ENCODE assay signal across 22 mouse cellular contexts in the genomic region with DNA sequence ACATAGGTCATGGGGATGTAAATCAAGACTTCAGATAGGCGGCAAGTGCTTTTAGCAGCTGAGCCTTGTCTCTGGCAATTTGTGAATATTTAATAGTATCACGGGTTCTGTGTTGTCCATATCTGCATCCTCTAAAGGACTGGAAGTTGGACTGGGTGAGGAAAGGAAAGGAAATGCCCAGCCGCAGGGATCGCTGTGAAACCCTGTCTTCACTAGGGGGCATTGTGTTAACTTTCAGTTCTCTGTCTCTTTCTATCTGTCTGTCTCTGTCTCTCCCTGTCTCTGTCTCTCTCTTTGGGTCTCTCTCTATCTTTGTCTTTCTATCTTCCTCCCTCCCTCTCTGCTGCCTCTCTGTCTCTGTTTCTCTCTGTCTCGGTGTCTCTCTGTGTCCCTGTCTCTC.
A peak's percentile ranks its signal among the peaks of the same experiment; 100 is the strongest.
DNase-seq lines count a peak whose midpoint lies in the region; ATAC-seq and TF ChIP-seq lines count a peak whose summit lies in the region.
"Had no signal": no experiment of that assay in that cellular context is flagged by ENCODE, and none has a peak within 500 bp of the region (broad histone marks: within the 10 kb centered on the region; RNA-seq: fewer than 3 reads in every experiment).

No protein-coding gene starts in this region.

- peak overlapping the region; percentile 58 for H3K27ac ChIP-seq in heart, embryonic 12.5 days (ENCODE audit: poor library complexity, severe bottlenecking)
- H3K27ac ChIP-seq in intestine, postnatal 0 days (ENCODE audit: low read depth, low read length): no peak overlapping the region
- no peak overlapping the region for H3K27ac ChIP-seq in intestine, embryonic 15.5 days
- H3K27ac ChIP-seq in midbrain, embryonic 11.5 days (ENCODE audit: low read depth, low read length): no peak overlapping the region
- no peak overlapping the region for H3K27ac ChIP-seq in midbrain, embryonic 13.5 days
- H3K27ac ChIP-seq in stomach, postnatal 0 days (replicated peaks): no peak overlapping the region
- H3K27ac ChIP-seq in thymus, adult 2 months (ENCODE audit: control insufficient read depth, insufficient read depth, low read length): no peak overlapping the region
- H3K27ac ChIP-seq: embryonic facial prominence, embryonic 12.5 days; limb, embryonic 13.5 days; lung, embryonic 15.5 days; macrophage; neural tube, embryonic 13.5 days had no signal

- WGBS in heart, embryonic 12.5 days: 40% methylated on average over 5 of the region's 5 CpGs
- 76% methylated on average over 5 of the region's 5 CpGs for WGBS in intestine, postnatal 0 days
- WGBS in intestine, embryonic 15.5 days: 78% methylated on average over 5 of the region's 5 CpGs
- 69% methylated on average over 5 of the region's 5 CpGs for WGBS in midbrain, embryonic 11.5 days
- 67% methylated on average over 5 of the region's 5 CpGs for WGBS in midbrain, embryonic 13.5 days
- WGBS in stomach, postnatal 0 days: 80% methylated on average over 5 of the region's 5 CpGs
- WGBS in thymus, adult 2 months: 85% methylated on average over 5 of the region's 5 CpGs

- no peak for ATAC-seq in heart, embryonic 12.5 days (ENCODE audit: insufficient number of reproducible peaks, low FRiP score)
- ATAC-seq in intestine, postnatal 0 days: no peak
- no peak for ATAC-seq in intestine, embryonic 15.5 days
- ATAC-seq in midbrain, embryonic 11.5 days (ENCODE audit: low FRiP score): no peak
- ATAC-seq in midbrain, embryonic 13.5 days: no peak
- no peak for ATAC-seq in stomach, postnatal 0 days (ENCODE audit: low FRiP score, low TSS enrichment)
- ATAC-seq: forebrain, embryonic 14.5 days; inflammation-experienced regulatory T-cells, adult 6 months had no signal

- no peak for TF ChIP-seq POLR2A in thymus, adult 2 months (IDR thresholded peaks at IDR 0.05; ENCODE audit: control insufficient read depth, extremely low read depth, insufficient read depth, low read length, poor library complexity)

- DNase-seq in heart, adult 11 months: no peak
- DNase-seq in midbrain, embryonic 11.5 days (ENCODE audit: low spot score, missing footprints): peak; percentile 78
- no peak for DNase-seq in stomach, postnatal 0 days (ENCODE audit: low spot score)
- no peak for DNase-seq in thymus, adult 2 months
- DNase-seq: adrenal gland, adult 2 months; B cell, adult 2 months; cerebellum, adult 8-10 months; gastrocnemius, postnatal 25 days; kidney, postnatal 4 days; midbrain, embryonic 14.5 days; thymus, postnatal 4 days had no signal

- no peak overlapping the region for H3K9ac ChIP-seq in heart, embryonic 12.5 days
- no peak overlapping the region for H3K9ac ChIP-seq in intestine, postnatal 0 days (ENCODE audit: low read depth, low read length)
- no peak overlapping the region for H3K9ac ChIP-seq in intestine, embryonic 15.5 days
- H3K9ac ChIP-seq in midbrain, embryonic 11.5 days (ENCODE audit: low read length): no peak overlapping the region
- H3K9ac ChIP-seq in midbrain, embryonic 13.5 days (replicated peaks): no peak overlapping the region
- H3K9ac ChIP-seq in stomach, postnatal 0 days (ENCODE audit: low read length): no peak overlapping the region
- H3K9ac ChIP-seq: embryonic facial prominence, embryonic 12.5 days; limb, embryonic 13.5 days; lung, embryonic 15.5 days; neural tube, embryonic 13.5 days had no signal

- H3K4me2 ChIP-seq in heart, embryonic 12.5 days: peak overlapping the region; percentile 24
- H3K4me2 ChIP-seq in intestine, postnatal 0 days (replicated peaks; ENCODE audit: low read depth): no peak overlapping the region
- no peak overlapping the region for H3K4me2 ChIP-seq in intestine, embryonic 15.5 days (replicated peaks)
- H3K4me2 ChIP-seq in midbrain, embryonic 11.5 days: no peak overlapping the region
- no peak overlapping the region for H3K4me2 ChIP-seq in midbrain, embryonic 13.5 days (replicated peaks)
- H3K4me2 ChIP-seq in stomach, postnatal 0 days (replicated peaks; ENCODE audit: low read depth): no peak overlapping the region
- H3K4me2 ChIP-seq: embryonic facial prominence, embryonic 12.5 days; limb, embryonic 13.5 days; lung, embryonic 15.5 days; neural tube, embryonic 13.5 days had no signal

- peak; percentile 44 for TF ChIP-seq CTCF in intestine, postnatal 0 days (IDR thresholded peaks at IDR 0.05; ENCODE audit: low read depth)
- TF ChIP-seq CTCF in stomach, postnatal 0 days (IDR thresholded peaks at IDR 0.05; ENCODE audit: low read depth): peak; percentile 27; the same call in 1 of the 2 replicates
- no peak for TF ChIP-seq CTCF in thymus, adult 2 months (IDR thresholded peaks at IDR 0.05; ENCODE audit: borderline replicate concordance, control insufficient read depth, extremely low read depth, insufficient read depth, low read length, poor library complexity)

- H3K4me3 ChIP-seq in heart, embryonic 12.5 days: no peak overlapping the region
- no peak overlapping the region for H3K4me3 ChIP-seq in intestine, postnatal 0 days (ENCODE audit: low read depth, low read length)
- no peak overlapping the region for H3K4me3 ChIP-seq in intestine, embryonic 15.5 days (replicated peaks)
- H3K4me3 ChIP-seq in midbrain, embryonic 11.5 days (ENCODE audit: low read depth, low read length): no peak overlapping the region
- H3K4me3 ChIP-seq in midbrain, embryonic 13.5 days (replicated peaks): no peak overlapping the region
- H3K4me3 ChIP-seq in stomach, postnatal 0 days (ENCODE audit: low read depth, low read length): no peak overlapping the region
- H3K4me3 ChIP-seq in thymus, adult 2 months (ENCODE audit: control insufficient read depth, insufficient read depth, low read length): no peak overlapping the region
- H3K4me3 ChIP-seq: embryonic facial prominence, embryonic 12.5 days; limb, embryonic 13.5 days; lung, embryonic 15.5 days; neural tube, embryonic 13.5 days had no signal

- H3K27me3 ChIP-seq in heart, embryonic 12.5 days (replicated peaks): no peaks in the 10 kb centered on the region
- H3K27me3 ChIP-seq in intestine, postnatal 0 days (replicated peaks; ENCODE audit: control insufficient read depth, insufficient read depth, low read length): no peaks in the 10 kb centered on the region
- H3K27me3 ChIP-seq in intestine, embryonic 15.5 days (replicated peaks): no peaks in the 10 kb centered on the region
- no peaks in the 10 kb centered on the region for H3K27me3 ChIP-seq in midbrain, embryonic 11.5 days (ENCODE audit: control insufficient read depth, insufficient read depth, low read length)
- H3K27me3 ChIP-seq in midbrain, embryonic 13.5 days: no peaks in the 10 kb centered on the region
- no peaks in the 10 kb centered on the region for H3K27me3 ChIP-seq in stomach, postnatal 0 days (ENCODE audit: control insufficient read depth, insufficient read depth, low read length)
- no peaks in the 10 kb centered on the region for H3K27me3 ChIP-seq in thymus, adult 2 months (ENCODE audit: control insufficient read depth, insufficient read depth, low read length)
- H3K27me3 ChIP-seq: embryonic facial prominence, embryonic 12.5 days; limb, embryonic 13.5 days; lung, embryonic 15.5 days; neural tube, embryonic 13.5 days had no signal

- H3K36me3 ChIP-seq in heart, embryonic 12.5 days: no peaks in the 10 kb centered on the region
- no peaks in the 10 kb centered on the region for H3K36me3 ChIP-seq in intestine, postnatal 0 days (ENCODE audit: control insufficient read depth, insufficient read depth)
- H3K36me3 ChIP-seq in intestine, embryonic 15.5 days: no peaks in the 10 kb centered on the region
- no peaks in the 10 kb centered on the region for H3K36me3 ChIP-seq in midbrain, embryonic 11.5 days (ENCODE audit: control insufficient read depth, insufficient read depth, low read length)
- no peaks in the 10 kb centered on the region for H3K36me3 ChIP-seq in midbrain, embryonic 13.5 days
- H3K36me3 ChIP-seq in stomach, postnatal 0 days (ENCODE audit: control insufficient read depth, insufficient read depth, low read length): no peaks in the 10 kb centered on the region
- no peaks in the 10 kb centered on the region for H3K36me3 ChIP-seq in thymus, adult 2 months (ENCODE audit: control insufficient read depth, insufficient read depth, low read length)
- H3K36me3 ChIP-seq: embryonic facial prominence, embryonic 12.5 days; limb, embryonic 13.5 days; lung, embryonic 15.5 days; neural tube, embryonic 13.5 days had no signal

- no peaks in the 10 kb centered on the region for H3K9me3 ChIP-seq in heart, embryonic 12.5 days (replicated peaks)
- H3K9me3 ChIP-seq in intestine, postnatal 0 days (ENCODE audit: control insufficient read depth): no peaks in the 10 kb centered on the region
- no peaks in the 10 kb centered on the region for H3K9me3 ChIP-seq in intestine, embryonic 15.5 days
- H3K9me3 ChIP-seq in midbrain, embryonic 11.5 days (ENCODE audit: control insufficient read depth, low read length): no peaks in the 10 kb centered on the region
- H3K9me3 ChIP-seq in midbrain, embryonic 13.5 days: no peaks in the 10 kb centered on the region
- H3K9me3 ChIP-seq in stomach, postnatal 0 days (ENCODE audit: control insufficient read depth, low read length): no peaks in the 10 kb centered on the region
- H3K9me3 ChIP-seq: embryonic facial prominence, embryonic 12.5 days; limb, embryonic 13.5 days; lung, embryonic 15.5 days; neural tube, embryonic 13.5 days had no signal

- no peak for TF ChIP-seq EP300 in stomach, postnatal 0 days (optimal IDR thresholded peaks at IDR 0.05)

- peaks cover 18% of the 10 kb centered on the region for H3K4me1 ChIP-seq in heart, embryonic 12.5 days (replicated peaks)
- H3K4me1 ChIP-seq in intestine, postnatal 0 days (replicated peaks; ENCODE audit: control insufficient read depth, insufficient read depth, low read length): peaks cover 6% of the 10 kb centered on the region; the same call in 1 of the 2 replicates
- no peaks in the 10 kb centered on the region for H3K4me1 ChIP-seq in intestine, embryonic 15.5 days (replicated peaks)
- no peaks in the 10 kb centered on the region for H3K4me1 ChIP-seq in midbrain, embryonic 11.5 days (ENCODE audit: control insufficient read depth, insufficient read depth, low read length)
- H3K4me1 ChIP-seq in midbrain, embryonic 13.5 days (replicated peaks): no peaks in the 10 kb centered on the region
- H3K4me1 ChIP-seq in stomach, postnatal 0 days (replicated peaks; ENCODE audit: control insufficient read depth, insufficient read depth): no peaks in the 10 kb centered on the region
- H3K4me1 ChIP-seq in thymus, adult 2 months (replicated peaks; ENCODE audit: control insufficient read depth, insufficient read depth, low read length): no peaks in the 10 kb centered on the region
- H3K4me1 ChIP-seq: embryonic facial prominence, embryonic 12.5 days; neural tube, embryonic 13.5 days had no signal
